Mouse (Mus musculus) heart, embryonic 12.5 days (tissue): Measurements from ENCODE around the gene Dync1li1. TPM values are rescaled to one million over a fixed set of nuclear protein-coding genes. Genes with fewer than 3 reads are reported as not detected.

Source experiments
- ATAC-seq: fragments of 200-750 bp; cut with Nextera tagmentation; 2 replicates; pipeline ENCODE4 v1.8.0; 2017; ENCODE audit warnings: moderate TSS enrichment, moderate library complexity; ENCODE audit not compliant: insufficient number of reproducible peaks, low FRiP score
- H3K27ac ChIP-seq: fragments of 300-500 bp; sonication (generic); 2 replicates; pipeline ENCODE4 v1.5.1; 2016; ENCODE audit warnings: mild to moderate bottlenecking, moderate library complexity; ENCODE audit not compliant: poor library complexity, severe bottlenecking
- H3K27me3 ChIP-seq: fragments of 300-500 bp; sonication (generic); replicated peaks from 2 replicates; pipeline ENCODE4 v1.6.1; 2016; ENCODE audit warnings: mild to moderate bottlenecking, moderate library complexity
- H3K36me3 ChIP-seq: fragments of 300-500 bp; sonication (generic); 2 replicates; pipeline ENCODE4 v1.6.1; 2016; ENCODE audit warnings: mild to moderate bottlenecking, moderate library complexity
- H3K4me1 ChIP-seq: fragments of 300-500 bp; sonication (generic); replicated peaks from 2 replicates; pipeline ENCODE4 v1.6.1; 2016; ENCODE audit warnings: mild to moderate bottlenecking
- H3K4me2 ChIP-seq: fragments of 300-500 bp; sonication (generic); 2 replicates; pipeline ENCODE4 v1.6.1; 2016; ENCODE audit warnings: mild to moderate bottlenecking, moderate library complexity
- H3K4me3 ChIP-seq: fragments of 300-500 bp; sonication (generic); 2 replicates; pipeline ENCODE4 v1.5.1; 2016; ENCODE audit warnings: mild to moderate bottlenecking
- H3K9ac ChIP-seq: fragments of 300-500 bp; sonication (generic); 2 replicates; pipeline ENCODE4 v1.6.1; 2016; ENCODE audit warnings: mild to moderate bottlenecking, moderate library complexity
- H3K9me3 ChIP-seq: fragments of 300-500 bp; sonication (generic); replicated peaks from 2 replicates; pipeline ENCODE4 v1.6.1; 2016; ENCODE audit warnings: mild to moderate bottlenecking, moderate library complexity
- WGBS: fragments of 180-500 bp; shearing (Covaris S2); methylation state at CpG from one replicate; pipeline ENCODE4 v1.1.7; 2016; 5-methylcytosine and 5-hydroxymethylcytosine counted together
- polyA plus RNA-seq: library from polyadenylated mRNA; unstranded; fragments of >200 nt; fragmentation: Nextera tagmentation; extraction: Ambion mirVana; gene quantifications from 2 replicates; pipeline ENCODE4 v1.2.1, GENCODE M21; 2016

The Dync1li1 gene
- polyA plus RNA-seq, 1 experiment from 2014 or later = 78.3 TPM

GRCm38 (mm10) chr9:114731011-114731755, 42.6 kb downstream of the Dync1li1 start, which contains the start of gene Cmtm6:
TSS of gene Cmtm6 (plus strand) at chr9:114731116.
- Histone ChIP-seq H3K27me3 (no peaks in the 10 kb centered on the region), H3K4me2 (peak within 1 kb of the TSS; percentile 82), H3K4me1 (peaks cover 40% of the 10 kb centered on the region), H3K9ac (peak within 1 kb of the TSS; percentile 94), H3K36me3 (no peaks in the 10 kb centered on the region), H3K9me3 (no peaks in the 10 kb centered on the region), H3K4me3 (peak within 1 kb of the TSS; percentile 95), H3K27ac (peak within 1 kb of the TSS; percentile 88)
- WGBS = under 1% methylated on average over 53 of the region's 53 CpGs
- ATAC-seq = peak; percentile 91

GRCm38 (mm10) chr9:114731871-114732682, 43.5 kb downstream of the Dync1li1 start:
- 65% methylated on average over 12 of the region's 12 CpGs for WGBS
- peaks cover 48% of the 10 kb centered on the region for H3K4me1 ChIP-seq
- H3K9ac ChIP-seq = peak overlapping the region; percentile 94
- no peaks in the 10 kb centered on the region for H3K27me3 ChIP-seq
- peak overlapping the region; percentile 95 for H3K4me3 ChIP-seq
- ATAC-seq = no peak
- H3K4me2 ChIP-seq = peak overlapping the region; percentile 82
- no peaks in the 10 kb centered on the region for H3K36me3 ChIP-seq
- H3K27ac ChIP-seq = peak overlapping the region; percentile 88; the same call in 1 of the 2 replicates
- no peaks in the 10 kb centered on the region for H3K9me3 ChIP-seq

DNA sequence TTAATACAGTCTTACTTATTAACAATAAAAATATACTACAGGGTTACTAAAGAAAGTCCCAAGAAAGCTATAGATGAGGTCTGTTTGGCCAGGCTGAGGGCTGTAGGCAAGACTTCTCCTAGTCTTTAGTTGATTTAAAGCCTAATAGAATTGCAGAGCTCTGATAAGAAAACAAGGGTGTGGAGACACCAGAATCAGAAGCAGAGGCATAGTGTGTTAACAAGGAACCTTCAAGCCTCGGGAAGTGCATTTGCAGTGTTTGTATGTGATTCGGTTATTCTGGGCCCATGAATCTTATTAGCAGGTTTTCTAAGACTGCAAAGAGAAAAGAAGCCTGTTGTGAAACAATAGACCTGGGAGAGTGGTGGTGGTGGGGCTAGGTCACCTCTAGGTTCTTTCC, 44.6 kb downstream of the Dync1li1 start:
- Histone ChIP-seq H3K4me2 (peak overlapping the region; percentile 41), H3K27ac (peak overlapping the region; percentile 49; the same call in 1 of the 2 replicates), H3K4me1 (peaks cover 52% of the 10 kb centered on the region), H3K9ac (peak overlapping the region; percentile 3), H3K36me3 (peaks cover 4% of the 10 kb centered on the region; the same call in 1 of the 2 replicates), H3K9me3 (no peaks in the 10 kb centered on the region), H3K4me3 (no peak overlapping the region), H3K27me3 (no peaks in the 10 kb centered on the region)
- 65% methylated on average over 2 of the region's 2 CpGs for WGBS
- no peak for ATAC-seq

DNA sequence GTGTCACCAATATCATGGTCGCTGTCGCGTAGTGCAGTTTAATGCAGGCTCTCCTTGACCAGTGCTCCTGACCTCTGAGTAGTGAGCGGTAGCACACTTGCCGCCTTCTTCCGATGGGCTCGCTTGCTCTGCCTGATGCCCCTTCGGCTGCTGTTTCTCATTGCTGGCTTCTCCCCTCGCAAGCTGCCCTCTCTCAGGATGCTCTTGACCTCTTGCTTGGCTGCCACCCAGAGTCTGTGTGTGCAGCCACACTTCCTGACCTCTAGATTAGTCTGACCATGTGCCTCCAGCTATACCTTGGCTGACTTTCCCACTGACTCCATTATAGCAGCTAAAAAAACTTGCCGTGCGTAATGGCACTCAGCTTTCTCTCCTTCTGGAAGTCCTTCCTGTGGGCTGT, 47.9 kb downstream of the Dync1li1 start:
- H3K36me3 ChIP-seq = peaks cover 23% of the 10 kb centered on the region
- ATAC-seq = peak; percentile 61
- no peaks in the 10 kb centered on the region for H3K9me3 ChIP-seq
- WGBS = 36% methylated on average over 11 of the region's 11 CpGs
- H3K4me2 ChIP-seq = peak overlapping the region; percentile 52
- peaks cover 51% of the 10 kb centered on the region for H3K4me1 ChIP-seq
- no peak overlapping the region for H3K9ac ChIP-seq
- no peak overlapping the region for H3K4me3 ChIP-seq
- H3K27me3 ChIP-seq = no peaks in the 10 kb centered on the region
- peak overlapping the region; percentile 81 for H3K27ac ChIP-seq

GRCm38 (mm10) chr9:114740336-114740735, 51.7 kb downstream of the Dync1li1 start:
- peaks cover 24% of the 10 kb centered on the region for H3K36me3 ChIP-seq
- H3K9me3 ChIP-seq = no peaks in the 10 kb centered on the region
- H3K4me2 ChIP-seq = no peak overlapping the region
- no peak for ATAC-seq
- WGBS = 89% methylated on average over 9 of the region's 9 CpGs
- H3K27me3 ChIP-seq = no peaks in the 10 kb centered on the region
- no peak overlapping the region for H3K27ac ChIP-seq
- peaks cover 29% of the 10 kb centered on the region for H3K4me1 ChIP-seq
- H3K4me3 ChIP-seq = no peak overlapping the region
- no peak overlapping the region for H3K9ac ChIP-seq

- Histone ChIP-seq H3K9ac (no peak overlapping the region), H3K4me1 (peaks cover 21% of the 10 kb centered on the region), H3K4me2 (no peak overlapping the region), H3K27ac (peak overlapping the region; percentile 53; the same call in 1 of the 2 replicates), H3K9me3 (no peaks in the 10 kb centered on the region), H3K4me3 (no peak overlapping the region), H3K27me3 (no peaks in the 10 kb centered on the region), H3K36me3 (peaks cover 40% of the 10 kb centered on the region)
- WGBS = 69% methylated on average over 2 of the region's 2 CpGs
- no peak for ATAC-seq
Observed at GRCm38 (mm10) chr9:114742731-114743130, 54.1 kb downstream of the Dync1li1 start.

- Histone ChIP-seq H3K27ac (no peak overlapping the region), H3K36me3 (peaks cover 48% of the 10 kb centered on the region), H3K9me3 (no peaks in the 10 kb centered on the region), H3K27me3 (no peaks in the 10 kb centered on the region), H3K4me2 (no peak overlapping the region), H3K9ac (no peak overlapping the region), H3K4me3 (no peak overlapping the region), H3K4me1 (peaks cover 21% of the 10 kb centered on the region)
- ATAC-seq = 0 out of 2 replicates have a peak, but pooled peaks have one; percentile 14
- WGBS = 31% methylated on average over 4 of the region's 4 CpGs
Observed at GRCm38 (mm10) chr9:114745163-114745562, 56.6 kb downstream of the Dync1li1 start.

DNA sequence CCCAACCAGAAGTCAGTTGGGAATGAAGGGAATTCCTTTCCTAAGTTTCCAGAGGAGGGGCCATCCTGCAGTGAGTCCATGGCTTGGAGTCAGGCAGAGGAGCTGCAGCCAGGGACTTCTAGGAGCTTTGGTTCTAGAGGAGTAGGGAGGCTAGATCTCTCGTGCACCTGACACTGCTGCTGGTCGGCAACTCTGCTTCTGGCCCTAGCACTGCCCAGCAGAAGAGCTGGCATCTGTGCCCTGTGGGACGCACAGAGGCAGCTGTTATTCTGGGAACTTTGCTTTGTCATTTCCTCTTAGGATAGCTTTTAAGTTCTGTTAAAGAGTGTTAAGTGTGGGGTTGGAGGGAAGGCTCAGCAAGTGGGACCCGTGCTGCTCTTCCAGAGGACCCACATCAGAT, 57.1 kb downstream of the Dync1li1 start:
- WGBS = 68% methylated on average over 4 of the region's 4 CpGs
- no peak for ATAC-seq
- H3K9me3 ChIP-seq = no peaks in the 10 kb centered on the region
- H3K36me3 ChIP-seq = peaks cover 48% of the 10 kb centered on the region
- H3K9ac ChIP-seq = no peak overlapping the region
- H3K27me3 ChIP-seq = no peaks in the 10 kb centered on the region
- H3K27ac ChIP-seq = no peak overlapping the region
- peaks cover 16% of the 10 kb centered on the region for H3K4me1 ChIP-seq
- no peak overlapping the region for H3K4me2 ChIP-seq
- H3K4me3 ChIP-seq = no peak overlapping the region

- H3K36me3 ChIP-seq = peaks cover 46% of the 10 kb centered on the region
- H3K4me2 ChIP-seq = no peak overlapping the region
- H3K27me3 ChIP-seq = no peaks in the 10 kb centered on the region
- no peaks in the 10 kb centered on the region for H3K9me3 ChIP-seq
- peaks cover 16% of the 10 kb centered on the region for H3K4me1 ChIP-seq
- H3K27ac ChIP-seq = no peak overlapping the region
- ATAC-seq = no peak
- WGBS = 78% methylated on average over 10 of the region's 10 CpGs
- no peak overlapping the region for H3K4me3 ChIP-seq
- no peak overlapping the region for H3K9ac ChIP-seq
Observed at GRCm38 (mm10) chr9:114747012-114747411, 58.4 kb downstream of the Dync1li1 start.

- Histone ChIP-seq H3K4me3 (no peak overlapping the region), H3K9ac (no peak overlapping the region), H3K9me3 (no peaks in the 10 kb centered on the region), H3K27ac (no peak overlapping the region), H3K4me2 (no peak overlapping the region), H3K4me1 (peaks cover 14% of the 10 kb centered on the region), H3K36me3 (peaks cover 46% of the 10 kb centered on the region), H3K27me3 (no peaks in the 10 kb centered on the region)
- no peak for ATAC-seq
- 73% methylated on average over 12 of the region's 12 CpGs for WGBS
Observed at GRCm38 (mm10) chr9:114747466-114747865, 58.9 kb downstream of the Dync1li1 start.

GRCm38 (mm10) chr9:114751582-114751981, 63.0 kb downstream of the Dync1li1 start:
- Histone ChIP-seq H3K27ac (no peak overlapping the region), H3K4me2 (no peak overlapping the region), H3K4me3 (no peak overlapping the region), H3K9ac (no peak overlapping the region), H3K36me3 (peaks cover 61% of the 10 kb centered on the region), H3K9me3 (no peaks in the 10 kb centered on the region), H3K4me1 (peaks cover 8% of the 10 kb centered on the region; the same call in 1 of the 2 replicates), H3K27me3 (no peaks in the 10 kb centered on the region)
- WGBS = 81% methylated on average over 3 of the region's 3 CpGs
- no peak for ATAC-seq
